ENCODE assay signal across 8 mouse cellular contexts in genomic region chr7:122972006-122972689, GRCm38 (mm10). TPM values are rescaled to one million over a fixed set of nuclear protein-coding genes. Genes with fewer than 3 reads are reported as not detected.
A peak's percentile ranks its signal among the peaks of the same experiment; 100 is the strongest.
DNase-seq lines count a peak whose midpoint lies in the region; ATAC-seq and TF ChIP-seq lines count a peak whose summit lies in the region.

No protein-coding gene starts in this region.

- no peaks in the 10 kb centered on the region for H3K27me3 ChIP-seq in forebrain, embryonic 13.5 days
- H3K27me3 ChIP-seq in liver, embryonic 14.5 days (ENCODE audit: control insufficient read depth, insufficient read depth, low read length): no peaks in the 10 kb centered on the region

- peak overlapping the region; percentile 100 for H3K9ac ChIP-seq in forebrain, embryonic 13.5 days
- peak overlapping the region; percentile 96 for H3K9ac ChIP-seq in liver, embryonic 14.5 days (replicated peaks)

- H3K4me1 ChIP-seq in forebrain, embryonic 13.5 days: peaks cover 39% of the 10 kb centered on the region
- H3K4me1 ChIP-seq in liver, embryonic 14.5 days (replicated peaks; ENCODE audit: control insufficient read depth in 2 of 2, insufficient read depth in 2 of 2, low read length in 1 of 2): peaks cover 15% of the 10 kb centered on the region in 2 experiments

- TF ChIP-seq CTCF in gastrocnemius, adult 2 months (IDR thresholded peaks at IDR 0.05): no peak
- no peak for TF ChIP-seq CTCF in liver, embryonic 14.5 days (IDR thresholded peaks at IDR 0.05; ENCODE audit: low read depth)

- 93% methylated on average over 4 of the region's 4 CpGs for WGBS in forebrain, embryonic 13.5 days
- WGBS in liver, embryonic 14.5 days (ENCODE audit: insufficient replicate concordance): 64% methylated on average over 4 of the region's 4 CpGs

- no peak for ATAC-seq in forebrain, embryonic 13.5 days
- no peak for ATAC-seq in liver, embryonic 14.5 days (ENCODE audit: insufficient read depth)

- TF ChIP-seq EP300 in liver, embryonic 14.5 days (IDR thresholded peaks at IDR 0.05; ENCODE audit: low read depth): no peak

- H3K4me2 ChIP-seq in forebrain, embryonic 13.5 days: peak overlapping the region; percentile 91
- H3K4me2 ChIP-seq in liver, embryonic 14.5 days (ENCODE audit: low read depth): peak overlapping the region; percentile 93

- intact Hi-C loops in gastrocnemius, adult 2 months (cut with DNase I): no loop called here

- peaks cover 18% of the 10 kb centered on the region for H3K36me3 ChIP-seq in forebrain, embryonic 13.5 days (ENCODE audit: poor library complexity, severe bottlenecking)
- H3K36me3 ChIP-seq in liver, embryonic 14.5 days (replicated peaks; ENCODE audit: control insufficient read depth, insufficient read depth, low read depth): peaks cover 14% of the 10 kb centered on the region

- peak overlapping the region; percentile 86 for H3K4me3 ChIP-seq in gastrocnemius, adult 2 months
- peak overlapping the region; percentile 99 for H3K4me3 ChIP-seq in forebrain, embryonic 13.5 days
- H3K4me3 ChIP-seq in liver, embryonic 14.5 days (ENCODE audit: insufficient read depth in 1 of 2, low read depth in 2 of 2, low read length in 2 of 2): peak overlapping the region; percentile 76 to 84

- H3K9me3 ChIP-seq in forebrain, embryonic 13.5 days (replicated peaks): no peaks in the 10 kb centered on the region
- H3K9me3 ChIP-seq in liver, embryonic 14.5 days (ENCODE audit: control insufficient read depth, low read length): no peaks in the 10 kb centered on the region

- no peak for DNase-seq in gastrocnemius, adult 2 months
- no peak for DNase-seq in gastrocnemius, adult 8-10 months (ENCODE audit: low spot score in 2 of 2)
- peak; percentile 37 for DNase-seq in 416B (ENCODE audit: low read depth)
- DNase-seq in liver, embryonic 14.5 days (ENCODE audit: low read depth in 3 of 3, low spot score in 3 of 3): no peak
- DNase-seq in adrenal gland, adult 8-10 months: no peak
- no peak for DNase-seq in retina, embryonic 14.5 days (ENCODE audit: low spot score)
- DNase-seq in left cerebral cortex, adult 11 months (ENCODE audit: low spot score): no peak

- no peak overlapping the region for H3K27ac ChIP-seq in gastrocnemius, adult 2 months
- no peak overlapping the region for H3K27ac ChIP-seq in forebrain, embryonic 13.5 days
- H3K27ac ChIP-seq in liver, embryonic 14.5 days: no peak overlapping the region

RNA-seq across cellular contexts. Expression of gene Rbbp6, which starts 6.7 kb away (rescaled TPM):
- 10 to 100 TPM; 25.7 to 30.5 TPM for total RNA-seq in gastrocnemius, adult 2 months (2021)
- 10 to 100 TPM; 19.9 to 30.5 (median 22.2) TPM for total RNA-seq in gastrocnemius, adult 8-10 months (2022)
- polyA plus RNA-seq in forebrain, embryonic 13.5 days (2015; fragmentation: Nextera tagmentation; extraction: Ambion mirVana): 33.7 and 33.8 TPM in 2 replicates
- polyA plus RNA-seq in liver, embryonic 14.5 days (2012; rRNA removed): 8.1 and 14.6 TPM in 2 replicates
- polyA plus RNA-seq in liver, embryonic 14.5 days (2014; fragmentation: Nextera tagmentation; extraction: Ambion mirVana): 9.5 and 9.8 TPM in 2 replicates
- total RNA-seq in adrenal gland, adult 8-10 months (2022): 10 to 100 TPM; 51.6 to 74.1 (median 63.1) TPM
